Mouse (Mus musculus): ENCODE measurements around the gene Btbd11.

GRCm38 (mm10) chr10:85501966-85502566 is 115.5 kb downstream of the Btbd11 start:
- TF ChIP-seq CTCF (IDR thresholded peaks at IDR 0.05; ENCODE audit: low read depth) (no peak), EP300 (optimal IDR thresholded peaks at IDR 0.05) (no peak)
